Mouse (Mus musculus) erythroblast, embryonic 14.5 days (primary cell): ENCODE data around the gene Dhrs13.

Experiments
- GATA1 ChIP-seq: IDR thresholded peaks from 2 replicates; pipeline ENCODE4 v1.6.1; 2012; ENCODE audit warnings: low read length, inconsistent platforms, mixed read lengths
- TAL1 ChIP-seq: IDR thresholded peaks from 3 replicates; pipeline ENCODE4 v1.6.1; 2012; ENCODE audit warnings: low read length, inconsistent platforms, mixed read lengths

DNA sequence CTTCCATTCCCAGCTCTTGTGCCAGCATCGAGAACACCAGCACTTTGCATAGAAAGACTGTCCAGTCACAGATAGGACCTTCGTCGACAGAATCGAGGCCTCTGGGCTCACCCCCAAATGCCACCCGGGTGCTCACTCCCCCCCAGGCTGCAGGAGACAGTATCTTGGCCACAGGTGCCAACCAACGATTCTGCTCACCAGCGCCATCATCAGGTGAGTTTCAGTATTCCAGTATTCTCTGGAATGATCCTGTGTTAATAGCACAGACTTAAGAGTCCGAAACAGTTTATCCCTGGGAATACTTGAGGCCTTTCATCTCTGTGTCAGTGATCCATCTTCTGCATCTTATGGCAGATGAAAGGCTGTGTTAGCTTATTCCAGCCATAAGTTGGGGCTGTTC, 8.5 kb upstream of the Dhrs13 start:
- TF ChIP-seq GATA1: no peak
- TF ChIP-seq TAL1: no peak
